Comparison of ENCODE assay signal across 11 mouse cellular contexts in genomic region chr1:153413397-153414020, GRCm38 (mm10). TPM values are rescaled to one million over a fixed set of nuclear protein-coding genes. Genes with fewer than 3 reads are reported as not detected.
DNase-seq lines count a peak whose midpoint lies in the region; ATAC-seq lines count a peak whose summit lies in the region.
"Not testable (repeated sequence)": the region's sequence is repeated elsewhere in the genome, so short reads cannot be mapped to it uniquely, and the experiment has no call there.
"Had no signal": no experiment of that assay in that cellular context is flagged by ENCODE, and none has a peak within 500 bp of the region (broad histone marks: within the 10 kb centered on the region; RNA-seq: fewer than 3 reads in every experiment).

No protein-coding gene starts in this region.

- peak; percentile 29 for ATAC-seq in activated CD4-positive, CD25-positive, alpha-beta regulatory T cell, adult 4 months

- intact Hi-C loops in heart, postnatal 10 days (cut with DNase I); left cerebral cortex, postnatal 25 days (cut with DNase I): not testable (repeated sequence)

- peak; percentile 44 for DNase-seq in CD4-positive, CD25-positive, alpha-beta regulatory T cell, adult 2 months (ENCODE audit: low read depth, low spot score)
- peak; percentile 36 to 37 for DNase-seq in frontal cortex, postnatal 10 days (ENCODE audit: low spot score in 2 of 2)
- peak; percentile 11 to 20 for DNase-seq in heart, postnatal 10 days
- peak; percentile 80 for DNase-seq in layer of hippocampus, adult 9-10 months (ENCODE audit: low spot score)
- DNase-seq in left cerebral cortex, postnatal 25 days (ENCODE audit: low spot score in 2 of 2), result peak; percentile 53 to 66
- DNase-seq in spleen, adult 18-20 months, result peak; percentile 31 to 54
- peak; percentile 66 for DNase-seq in thymus, postnatal 14 days

RNA-seq across cellular contexts. Expression of gene Shcbp1l, which starts 11.5 kb away (rescaled TPM):
- polyA plus RNA-seq in activated CD4-positive, CD25-positive, alpha-beta regulatory T cell, adult 4 months (2017; shearing (Covaris generic)), result under 1 TPM in 1 of 2 experiments, not detected in 1; 0.36 TPM
- total RNA-seq in heart, postnatal 10 days (2021), result not detected
- 1 to 10 TPM; 1.6 to 3.0 TPM for total RNA-seq in left cerebral cortex, postnatal 25 days (2021)
- total RNA-seq: heart, adult 8-10 months; heart, postnatal 4 days had no signal
- polyA plus RNA-seq: intestine, embryonic 16.5 days had no signal

Comparison
In these comparisons a context has a peak if more than half of its experiments do, and no peak if none do; other contexts are left out.
1. Peak in every context shown above with its lines: DNase-seq and ATAC-seq.
2. DNase-seq: peak in every context shown above with its lines; median percentile 80 in layer of hippocampus, adult 9-10 months; 66 in thymus, postnatal 14 days; 60 in left cerebral cortex, postnatal 25 days; 44 in CD4-positive, CD25-positive, alpha-beta regulatory T cell, adult 2 months; 42 in spleen, adult 18-20 months; 36 in frontal cortex, postnatal 10 days; 16 in heart, postnatal 10 days.